Mouse (Mus musculus): ENCODE data around the gene Gpr157. TPM values are rescaled to one million over a fixed set of nuclear protein-coding genes. Genes with fewer than 3 reads are reported as not detected.

The Gpr157 gene
- polyA plus RNA-seq, 1 experiment from 2014 or later = 0.12 TPM

- no peak overlapping the region for H3K27ac ChIP-seq
- H3K9ac ChIP-seq = no peak overlapping the region
- H3K4me1 ChIP-seq (replicated peaks) = peaks cover 19% of the 10 kb centered on the region
- H3K9me3 ChIP-seq (replicated peaks) = no peaks in the 10 kb centered on the region
- ATAC-seq (ENCODE audit: low read depth) = no peak
- no peak overlapping the region for H3K4me2 ChIP-seq
- H3K27me3 ChIP-seq = peaks cover 46% of the 10 kb centered on the region
- no peak for DNase-seq
- H3K36me3 ChIP-seq = no peaks in the 10 kb centered on the region
- H3K4me3 ChIP-seq (replicated peaks) = no peak overlapping the region
- 75% methylated on average over 18 of the region's 18 CpGs for whole genome bisulfite sequencing (ENCODE audit: insufficient replicate concordance)
Measured at GRCm38 (mm10) chr4:150091887-150092582, 4.9 kb downstream of the Gpr157 start.

DNA sequence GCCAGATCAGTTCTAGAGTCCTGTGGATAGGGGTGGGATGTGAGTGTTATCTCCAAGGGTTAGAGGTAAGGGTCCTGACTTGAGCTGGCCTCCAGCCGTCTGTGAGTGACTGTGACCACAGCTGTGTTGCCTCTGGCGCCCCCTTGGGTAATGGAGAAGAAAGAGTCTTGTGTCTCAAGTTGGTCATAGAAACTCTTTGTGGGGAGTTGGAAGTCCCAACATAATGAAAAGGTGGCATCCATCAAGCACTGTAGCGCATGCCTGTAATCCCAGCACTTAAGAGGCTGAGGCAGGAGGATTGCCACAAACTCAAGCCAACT is 5.4 kb downstream of the Gpr157 start:
- no peak for ATAC-seq (ENCODE audit: low read depth)
- DNase-seq = no peak
- no peaks in the 10 kb centered on the region for H3K36me3 ChIP-seq
- H3K9me3 ChIP-seq (replicated peaks) = no peaks in the 10 kb centered on the region
- 34% methylated on average over 3 of the region's 3 CpGs for WGBS (ENCODE audit: insufficient replicate concordance)
- H3K4me3 ChIP-seq (replicated peaks) = no peak overlapping the region
- H3K4me1 ChIP-seq (replicated peaks) = peaks cover 16% of the 10 kb centered on the region
- peaks cover 46% of the 10 kb centered on the region for H3K27me3 ChIP-seq
- H3K4me2 ChIP-seq = no peak overlapping the region
- no peak overlapping the region for H3K9ac ChIP-seq
- no peak overlapping the region for H3K27ac ChIP-seq

DNA sequence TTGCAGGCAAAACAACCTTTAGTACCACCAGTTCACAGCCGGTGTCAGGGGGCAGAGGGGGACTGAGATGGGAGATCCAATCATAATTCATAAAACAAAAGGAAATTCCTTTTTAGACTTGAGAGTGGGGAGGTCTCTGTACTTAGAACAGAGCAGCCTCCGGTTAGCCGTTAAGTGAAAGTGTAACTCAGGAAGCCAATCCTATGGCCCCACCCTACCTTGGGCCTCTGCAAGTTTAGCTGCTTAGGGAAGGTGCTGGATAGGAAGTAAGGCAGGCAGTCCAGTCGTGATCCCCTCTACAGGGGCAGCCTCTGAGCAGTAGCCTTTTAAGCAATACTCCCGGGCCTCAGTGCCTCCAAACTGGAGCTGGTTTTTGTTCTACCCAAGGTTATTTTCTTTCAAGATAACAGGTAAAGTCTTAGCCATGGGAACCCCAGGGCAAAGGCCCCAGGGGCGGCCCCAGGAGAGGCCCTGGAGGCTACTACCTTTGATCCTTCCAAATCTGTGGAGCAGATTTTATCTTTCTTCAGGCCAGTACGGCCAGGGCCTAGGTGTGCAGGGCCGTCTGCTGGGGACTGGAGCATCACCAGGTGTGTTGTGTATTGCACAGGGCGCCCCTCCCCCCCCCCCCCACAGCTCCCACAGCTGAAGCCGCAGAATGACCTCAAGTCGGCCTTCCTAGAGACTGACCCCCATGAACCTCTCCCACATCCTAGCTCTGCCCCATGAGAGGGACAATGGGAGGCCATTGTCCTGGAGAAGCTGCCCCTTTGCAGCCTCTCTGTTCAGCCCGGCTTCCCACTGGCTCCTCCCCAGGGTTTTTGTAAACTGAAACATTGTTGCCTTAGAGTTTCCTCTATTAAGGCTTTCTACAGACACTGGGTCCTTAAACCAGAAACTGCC is 6.6 kb downstream of the Gpr157 start:
- H3K9ac ChIP-seq = no peak overlapping the region
- H3K4me2 ChIP-seq = no peak overlapping the region
- H3K27me3 ChIP-seq = peaks cover 39% of the 10 kb centered on the region
- H3K36me3 ChIP-seq = no peaks in the 10 kb centered on the region
- DNase-seq (no peak), ATAC-seq (ENCODE audit: low read depth) (peak; percentile 18; the same call in 1 of the 2 replicates)
- peaks cover 8% of the 10 kb centered on the region; the same call in 1 of the 2 replicates for H3K4me1 ChIP-seq (replicated peaks)
- 47% methylated on average over 12 of the region's 12 CpGs for WGBS (ENCODE audit: insufficient replicate concordance)
- no peak overlapping the region for H3K27ac ChIP-seq
- H3K4me3 ChIP-seq (replicated peaks) = no peak overlapping the region
- H3K9me3 ChIP-seq (replicated peaks) = no peaks in the 10 kb centered on the region

- Histone ChIP-seq H3K4me3 (replicated peaks) (no peak overlapping the region), H3K9ac (no peak overlapping the region), H3K4me1 (replicated peaks) (peaks cover 8% of the 10 kb centered on the region; the same call in 1 of the 2 replicates), H3K4me2 (no peak overlapping the region), H3K9me3 (replicated peaks) (no peaks in the 10 kb centered on the region), H3K27me3 (peaks cover 33% of the 10 kb centered on the region), H3K36me3 (no peaks in the 10 kb centered on the region), H3K27ac (no peak overlapping the region)
- DNase-seq = no peak
- no peak for ATAC-seq (ENCODE audit: low read depth)
- WGBS (ENCODE audit: insufficient replicate concordance) = 66% methylated on average over 5 of the region's 5 CpGs
Measured at GRCm38 (mm10) chr4:150094463-150094789, 7.3 kb downstream of the Gpr157 start.

- 61% methylated on average over 7 of the region's 7 CpGs for WGBS (ENCODE audit: insufficient replicate concordance)
Measured at GRCm38 (mm10) chr4:150096309-150096708, 9.1 kb downstream of the Gpr157 start.

DNA sequence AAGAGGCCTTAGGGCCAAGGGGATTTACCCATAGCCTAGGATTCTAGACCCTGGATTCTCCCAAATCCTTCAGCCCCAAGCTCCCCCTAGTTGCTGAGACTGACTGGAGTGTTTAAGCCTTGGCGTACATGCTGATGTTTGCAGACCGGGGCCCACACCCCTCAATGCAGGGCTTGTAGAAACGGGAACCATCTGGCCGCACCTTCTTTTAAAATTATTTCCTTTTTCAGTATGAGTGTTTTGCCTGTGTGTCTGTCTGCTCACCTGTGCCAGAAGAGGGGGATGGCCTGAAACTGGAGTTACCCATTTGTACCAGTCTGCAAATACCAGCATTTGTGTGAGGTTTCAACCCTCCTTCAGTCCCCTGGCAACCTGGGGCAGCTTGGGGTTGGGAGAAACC is 10.7 kb downstream of the Gpr157 start:
- WGBS (ENCODE audit: insufficient replicate concordance) = 63% methylated on average over 4 of the region's 4 CpGs
- Histone ChIP-seq H3K27ac (no peak overlapping the region), H3K36me3 (no peaks in the 10 kb centered on the region), H3K4me3 (replicated peaks) (no peak overlapping the region), H3K4me2 (no peak overlapping the region), H3K9ac (no peak overlapping the region), H3K9me3 (replicated peaks) (no peaks in the 10 kb centered on the region), H3K27me3 (peaks cover 21% of the 10 kb centered on the region; the same call in 1 of the 2 replicates), H3K4me1 (replicated peaks) (peaks cover 8% of the 10 kb centered on the region; the same call in 1 of the 2 replicates)
- DNase-seq = no peak
- ATAC-seq (ENCODE audit: low read depth) = no peak

More at GRCm38 (mm10) chr4:150096309-150096708, 9.1 kb downstream of the Gpr157 start:
- no peak for ATAC-seq (ENCODE audit: low read depth)
- no peak overlapping the region for H3K27ac ChIP-seq
- H3K36me3 ChIP-seq = no peaks in the 10 kb centered on the region
- no peaks in the 10 kb centered on the region for H3K9me3 ChIP-seq (replicated peaks)
- no peak overlapping the region for H3K4me3 ChIP-seq (replicated peaks)
- no peak overlapping the region for H3K4me2 ChIP-seq
- H3K4me1 ChIP-seq (replicated peaks) = peaks cover 8% of the 10 kb centered on the region; the same call in 1 of the 2 replicates
- H3K9ac ChIP-seq = no peak overlapping the region
- no peak for DNase-seq
- H3K27me3 ChIP-seq = peaks cover 27% of the 10 kb centered on the region

DNA sequence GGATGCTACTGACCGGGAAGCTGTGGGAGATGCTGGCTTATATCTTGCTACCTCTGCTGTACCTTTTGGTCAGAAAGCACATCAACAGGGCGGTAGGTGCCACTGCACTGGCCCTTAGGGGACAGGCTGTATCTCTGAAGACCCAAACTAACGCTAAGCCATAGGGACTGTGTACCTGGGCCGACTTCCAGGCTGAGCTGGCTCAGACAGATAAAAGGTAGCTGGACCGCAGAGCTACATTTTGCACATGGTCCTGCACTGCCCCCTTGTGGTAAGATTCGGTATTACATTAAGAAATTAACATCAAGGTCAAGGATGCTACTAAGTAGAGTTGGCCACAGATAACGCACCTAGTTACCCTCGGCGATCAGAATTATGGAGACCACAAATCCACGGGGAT is 11.7 kb downstream of the Gpr157 start:
- Histone ChIP-seq H3K4me2 (no peak overlapping the region), H3K27me3 (peaks cover 19% of the 10 kb centered on the region; the same call in 1 of the 2 replicates), H3K27ac (no peak overlapping the region), H3K9ac (no peak overlapping the region), H3K36me3 (no peaks in the 10 kb centered on the region), H3K4me1 (replicated peaks) (peaks cover 2% of the 10 kb centered on the region; the same call in 1 of the 2 replicates), H3K9me3 (replicated peaks) (no peaks in the 10 kb centered on the region), H3K4me3 (replicated peaks) (no peak overlapping the region)
- 13% methylated on average over 10 of the region's 10 CpGs for WGBS (ENCODE audit: insufficient replicate concordance)
- DNase-seq = no peak
- no peak for ATAC-seq (ENCODE audit: low read depth)

DNA sequence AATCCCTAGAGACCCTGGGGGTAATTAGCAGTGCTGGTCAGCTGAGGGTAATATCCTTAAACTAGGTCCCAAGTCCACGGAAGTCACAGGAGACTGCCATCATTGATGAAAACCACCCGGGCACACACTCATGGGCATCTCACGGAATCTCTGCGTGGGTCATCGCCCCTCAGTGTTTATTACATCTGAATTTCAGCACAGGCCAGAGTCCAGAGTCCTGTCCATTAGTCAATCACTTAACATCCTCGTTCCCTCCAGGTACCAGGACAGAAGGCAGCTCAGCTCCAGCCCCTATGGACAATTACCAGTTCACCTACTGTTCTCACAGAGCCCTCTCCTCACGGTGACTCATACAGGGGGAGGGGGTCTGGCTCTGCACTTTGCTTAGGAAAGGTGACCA is 15.7 kb downstream of the Gpr157 start:
- no peaks in the 10 kb centered on the region for H3K36me3 ChIP-seq
- no peak for ATAC-seq (ENCODE audit: low read depth)
- no peak overlapping the region for H3K4me2 ChIP-seq
- WGBS (ENCODE audit: insufficient replicate concordance) = 72% methylated on average over 7 of the region's 7 CpGs
- peaks cover 19% of the 10 kb centered on the region; the same call in 1 of the 2 replicates for H3K27me3 ChIP-seq
- H3K9ac ChIP-seq = no peak overlapping the region
- peaks cover 6% of the 10 kb centered on the region; the same call in 1 of the 2 replicates for H3K4me1 ChIP-seq (replicated peaks)
- H3K9me3 ChIP-seq (replicated peaks) = no peaks in the 10 kb centered on the region
- no peak overlapping the region for H3K27ac ChIP-seq
- no peak for DNase-seq
- H3K4me3 ChIP-seq (replicated peaks) = no peak overlapping the region

GRCm38 (mm10) chr4:150105671-150106070 is 18.5 kb downstream of the Gpr157 start:
- no peak for DNase-seq
- Histone ChIP-seq H3K27me3 (peaks cover 5% of the 10 kb centered on the region; the same call in 1 of the 2 replicates), H3K9ac (no peak overlapping the region), H3K4me3 (replicated peaks) (no peak overlapping the region), H3K4me1 (replicated peaks) (peaks cover 6% of the 10 kb centered on the region; the same call in 1 of the 2 replicates), H3K36me3 (no peaks in the 10 kb centered on the region), H3K9me3 (replicated peaks) (no peaks in the 10 kb centered on the region), H3K27ac (no peak overlapping the region), H3K4me2 (no peak overlapping the region)
- no peak for ATAC-seq (ENCODE audit: low read depth)
- WGBS (ENCODE audit: insufficient replicate concordance) = 33% methylated on average over 7 of the region's 7 CpGs

DNA sequence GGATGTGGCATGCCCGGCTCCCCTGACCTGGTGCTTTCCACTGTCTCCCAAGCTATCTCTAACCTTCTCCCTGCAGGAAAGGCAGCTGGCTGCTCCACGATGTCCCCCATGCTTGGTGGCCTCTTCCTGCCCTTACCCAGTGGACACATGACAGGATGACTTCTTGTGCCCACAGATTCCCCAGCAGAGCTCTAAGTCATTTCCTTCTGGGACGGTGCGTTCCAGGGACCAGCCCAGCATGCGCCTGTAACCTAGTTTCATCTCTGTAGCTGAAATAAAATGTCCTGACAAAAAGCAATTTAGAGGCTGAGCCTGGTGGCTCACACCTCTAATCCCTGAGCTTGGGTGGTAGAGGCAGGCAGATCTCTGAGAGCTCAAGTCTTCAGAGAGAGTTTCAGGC is 19.5 kb downstream of the Gpr157 start:
- ATAC-seq (ENCODE audit: low read depth) = no peak
- Histone ChIP-seq H3K9ac (no peak overlapping the region), H3K4me3 (replicated peaks) (no peak overlapping the region), H3K36me3 (no peaks in the 10 kb centered on the region), H3K4me2 (no peak overlapping the region), H3K27ac (no peak overlapping the region), H3K4me1 (replicated peaks) (peaks cover 6% of the 10 kb centered on the region; the same call in 1 of the 2 replicates), H3K9me3 (replicated peaks) (no peaks in the 10 kb centered on the region), H3K27me3 (no peaks in the 10 kb centered on the region)
- 45% methylated on average over 5 of the region's 5 CpGs for WGBS (ENCODE audit: insufficient replicate concordance)
- DNase-seq = no peak

GRCm38 (mm10) chr4:150109636-150110035 is 22.5 kb downstream of the Gpr157 start:
- 52% methylated on average over 3 of the region's 3 CpGs for WGBS (ENCODE audit: insufficient replicate concordance)

More at GRCm38 (mm10) chr4:150109636-150110035, 22.5 kb downstream of the Gpr157 start:
- DNase-seq (no peak), ATAC-seq (ENCODE audit: low read depth) (no peak)
- no peaks in the 10 kb centered on the region for H3K27me3 ChIP-seq
- no peaks in the 10 kb centered on the region for H3K36me3 ChIP-seq
- H3K4me1 ChIP-seq (replicated peaks) = peaks cover 8% of the 10 kb centered on the region; the same call in 1 of the 2 replicates
- H3K4me3 ChIP-seq (replicated peaks) = no peak overlapping the region
- H3K27ac ChIP-seq = no peak overlapping the region
- H3K9me3 ChIP-seq (replicated peaks) = no peaks in the 10 kb centered on the region
- no peak overlapping the region for H3K9ac ChIP-seq
- no peak overlapping the region for H3K4me2 ChIP-seq
